Mouse (Mus musculus): ENCODE data around the gene Col18a1.

DNA sequence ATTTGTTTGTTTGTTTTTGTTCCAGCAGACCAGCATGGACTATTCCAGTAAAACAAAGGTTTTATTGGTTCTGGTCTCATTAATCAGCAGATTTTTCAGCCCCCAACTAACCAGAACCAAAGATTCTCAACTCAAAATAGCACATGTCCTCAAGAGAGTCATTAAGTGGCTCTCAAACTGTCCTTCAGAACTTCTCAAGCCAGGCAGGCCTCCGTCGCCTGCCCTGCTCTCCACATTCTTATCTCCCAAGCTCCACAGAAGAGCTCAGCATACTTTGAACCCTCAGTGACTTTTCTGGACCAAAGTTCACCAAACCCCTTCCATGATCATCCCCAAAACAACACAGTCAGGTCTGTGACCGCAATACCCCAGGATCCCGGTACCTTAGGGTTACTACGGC lies 47.1 kb upstream of the Col18a1 start:
- TF ChIP-seq CTCF (IDR thresholded peaks at IDR 0.05) (no peak), EP300 (IDR thresholded peaks at IDR 0.05) (peak; percentile 63)

All from lung, postnatal 0 days (tissue).